In the genomic region with DNA sequence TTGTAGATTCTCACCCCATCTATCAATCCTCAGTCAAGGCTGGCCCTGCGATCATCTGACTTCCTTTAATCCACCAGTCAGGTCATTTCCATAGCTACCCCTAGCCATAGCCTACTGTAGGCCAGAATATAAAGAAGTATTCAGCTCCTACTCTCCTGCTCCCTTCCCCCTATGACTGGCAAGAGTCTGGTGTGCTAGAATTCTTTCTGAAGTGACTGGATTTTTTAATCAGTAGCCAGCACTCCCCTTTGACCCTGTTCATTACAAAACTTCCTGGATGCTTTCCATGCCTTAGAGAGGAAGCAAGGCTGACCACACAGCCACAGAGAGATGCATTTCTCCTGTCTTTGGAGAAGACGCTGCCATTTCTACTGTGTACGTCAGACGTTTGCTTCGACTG, we compare ENCODE assay signal across 9 mouse cellular contexts.
DNase-seq lines count a peak whose midpoint lies in the region; ATAC-seq lines count a peak whose summit lies in the region.
"Had no signal": no experiment of that assay in that cellular context is flagged by ENCODE, and none has a peak within 500 bp of the region (broad histone marks: within the 10 kb centered on the region; RNA-seq: fewer than 3 reads in every experiment).

No protein-coding gene starts in this region.

- no peak overlapping the region for H3K4me3 ChIP-seq in hindbrain, embryonic 11.5 days (ENCODE audit: low read depth, low read length)
- H3K4me3 ChIP-seq in hindbrain, embryonic 10.5 days: no peak overlapping the region
- H3K4me3 ChIP-seq in midbrain, embryonic 12.5 days: no peak overlapping the region
- no peak overlapping the region for H3K4me3 ChIP-seq in neural tube, embryonic 15.5 days (replicated peaks)
- H3K4me3 ChIP-seq: myocyte had no signal

- H3K9me3 ChIP-seq in hindbrain, embryonic 11.5 days (ENCODE audit: control insufficient read depth, low read length): no peaks in the 10 kb centered on the region
- no peaks in the 10 kb centered on the region for H3K9me3 ChIP-seq in hindbrain, embryonic 10.5 days
- no peaks in the 10 kb centered on the region for H3K9me3 ChIP-seq in midbrain, embryonic 12.5 days
- no peaks in the 10 kb centered on the region for H3K9me3 ChIP-seq in neural tube, embryonic 15.5 days (replicated peaks)

- H3K36me3 ChIP-seq in hindbrain, embryonic 11.5 days (ENCODE audit: control insufficient read depth, insufficient read depth, low read length): no peaks in the 10 kb centered on the region
- no peaks in the 10 kb centered on the region for H3K36me3 ChIP-seq in hindbrain, embryonic 10.5 days
- H3K36me3 ChIP-seq in midbrain, embryonic 12.5 days: no peaks in the 10 kb centered on the region
- H3K36me3 ChIP-seq in neural tube, embryonic 15.5 days: no peaks in the 10 kb centered on the region

- H3K27me3 ChIP-seq in hindbrain, embryonic 11.5 days (ENCODE audit: control insufficient read depth, insufficient read depth, low read length): no peaks in the 10 kb centered on the region
- H3K27me3 ChIP-seq in hindbrain, embryonic 10.5 days (ENCODE audit: insufficient read depth, poor library complexity, severe bottlenecking): no peaks in the 10 kb centered on the region
- H3K27me3 ChIP-seq in midbrain, embryonic 12.5 days: no peaks in the 10 kb centered on the region
- H3K27me3 ChIP-seq in neural tube, embryonic 15.5 days (replicated peaks): no peaks in the 10 kb centered on the region

- no peak for ATAC-seq in hindbrain, embryonic 11.5 days (ENCODE audit: low FRiP score)
- ATAC-seq in common myeloid progenitor, adult 5-6 weeks (replicated peaks; ENCODE audit: low read depth, poor library complexity, severe bottlenecking): peak; percentile 88
- 0 out of 2 replicates have a peak, but pooled peaks have one; percentile 7 for ATAC-seq in midbrain, embryonic 12.5 days (ENCODE audit: low FRiP score, low read depth)
- ATAC-seq in neural tube, embryonic 15.5 days (ENCODE audit: low FRiP score): no peak

- H3K27ac ChIP-seq in hindbrain, embryonic 11.5 days (ENCODE audit: low read depth, low read length): no peak overlapping the region
- H3K27ac ChIP-seq in hindbrain, embryonic 10.5 days: no peak overlapping the region
- peak overlapping the region; percentile 52 for H3K27ac ChIP-seq in midbrain, embryonic 12.5 days (replicated peaks)
- H3K27ac ChIP-seq in neural tube, embryonic 15.5 days (replicated peaks): no peak overlapping the region

- no peak overlapping the region for H3K4me2 ChIP-seq in hindbrain, embryonic 11.5 days (replicated peaks; ENCODE audit: low read depth, low read length)
- H3K4me2 ChIP-seq in midbrain, embryonic 12.5 days (replicated peaks): no peak overlapping the region
- no peak overlapping the region for H3K4me2 ChIP-seq in neural tube, embryonic 15.5 days

- peak; percentile 3 for DNase-seq in hindbrain, embryonic 11.5 days (ENCODE audit: low spot score)
- no peak for DNase-seq in hindbrain, embryonic 10.5 days (ENCODE audit: low spot score)
- DNase-seq in kidney, postnatal 25 days: peak; percentile 67 to 71
- no peak for DNase-seq in right cerebral cortex, adult 18-20 months
- no peak for DNase-seq in right cerebral cortex, postnatal 14 days

- H3K4me1 ChIP-seq in hindbrain, embryonic 11.5 days (replicated peaks; ENCODE audit: control insufficient read depth, insufficient read depth, low read length): no peaks in the 10 kb centered on the region
- peaks cover 19% of the 10 kb centered on the region for H3K4me1 ChIP-seq in hindbrain, embryonic 10.5 days (replicated peaks)
- peaks cover 19% of the 10 kb centered on the region for H3K4me1 ChIP-seq in midbrain, embryonic 12.5 days
- H3K4me1 ChIP-seq in neural tube, embryonic 15.5 days: no peaks in the 10 kb centered on the region

- no peak overlapping the region for H3K9ac ChIP-seq in hindbrain, embryonic 11.5 days (ENCODE audit: low read depth, low read length)
- no peak overlapping the region for H3K9ac ChIP-seq in midbrain, embryonic 12.5 days (replicated peaks)
- H3K9ac ChIP-seq in neural tube, embryonic 15.5 days (replicated peaks): no peak overlapping the region

- 83% methylated on average over 5 of the region's 5 CpGs for WGBS in hindbrain, embryonic 11.5 days
- WGBS in hindbrain, embryonic 10.5 days: 76% methylated on average over 5 of the region's 5 CpGs
- 61% methylated on average over 5 of the region's 5 CpGs for WGBS in midbrain, embryonic 12.5 days
- 73% methylated on average over 5 of the region's 5 CpGs for WGBS in neural tube, embryonic 15.5 days

Comparison
In these comparisons a context has a peak if more than half of its experiments do, and no peak if none do; other contexts are left out.
1. DNase-seq: peak in hindbrain, embryonic 11.5 days (single experiment) and kidney, postnatal 25 days (2 of 2); none in hindbrain, embryonic 10.5 days (single experiment), right cerebral cortex, adult 18-20 months (single experiment) and right cerebral cortex, postnatal 14 days (single experiment).
2. ATAC-seq: peak in common myeloid progenitor, adult 5-6 weeks (single experiment) and midbrain, embryonic 12.5 days (single experiment); none in hindbrain, embryonic 11.5 days (single experiment) and neural tube, embryonic 15.5 days (single experiment).